Mouse (Mus musculus) spleen, adult 2 months (tissue): Measurements from ENCODE around the gene Mab21l1.

Experiments
- CTCF ChIP-seq: fragments of 200-500 bp; IDR thresholded peaks from 2 replicates; pipeline ENCODE4 v1.5.1; 2011; ENCODE audit warnings: mild to moderate bottlenecking, inconsistent platforms; ENCODE audit not compliant: insufficient read depth, insufficient read length, insufficient replicate concordance; ENCODE audit errors: extremely low read depth
- POLR2A ChIP-seq: fragments of 200-500 bp; IDR thresholded peaks from 2 replicates; pipeline ENCODE4 v1.6.1; 2011; ENCODE audit warnings: low read depth, low read length, inconsistent platforms

DNA sequence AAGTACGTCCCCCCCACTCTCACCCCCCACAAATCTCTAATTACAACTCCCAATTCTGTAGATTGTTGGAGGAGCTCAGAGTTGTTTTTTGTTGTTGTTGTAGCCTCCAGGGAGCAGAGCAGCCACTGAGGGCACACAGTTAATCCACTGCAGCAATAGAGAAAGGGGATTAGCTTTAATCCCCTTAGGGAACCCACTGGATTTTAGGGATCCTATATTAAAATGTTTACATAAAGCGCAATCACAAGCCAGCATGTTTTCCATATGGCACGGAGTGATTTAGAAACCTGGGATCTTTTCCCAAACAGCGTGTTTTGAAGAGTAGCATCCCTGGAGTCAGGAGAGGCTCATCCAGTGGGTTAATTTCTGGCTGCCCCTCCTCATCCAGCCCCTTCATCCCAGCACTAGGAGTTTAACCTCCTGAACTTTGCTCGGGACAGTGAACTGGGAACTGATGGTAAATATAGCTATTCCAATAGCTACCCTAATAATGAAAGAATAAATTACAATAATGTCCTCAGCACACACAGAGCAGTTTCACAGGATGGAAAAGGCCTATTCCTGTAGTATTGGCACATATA lies 6.4 kb downstream of the Mab21l1 start:
- TF ChIP-seq CTCF (no peak), POLR2A (no peak)
